Mouse (Mus musculus) forelimb bud, embryonic 11.5 days (tissue): ENCODE measurements around the gene G0s2.

ENCODE experiments used
- DNase-seq: peaks from one replicate; pipeline ENCODE4 v3.0.0-alpha.2; 2012; ENCODE audit warnings: low read depth, low spot score

The G0s2 gene

DNA sequence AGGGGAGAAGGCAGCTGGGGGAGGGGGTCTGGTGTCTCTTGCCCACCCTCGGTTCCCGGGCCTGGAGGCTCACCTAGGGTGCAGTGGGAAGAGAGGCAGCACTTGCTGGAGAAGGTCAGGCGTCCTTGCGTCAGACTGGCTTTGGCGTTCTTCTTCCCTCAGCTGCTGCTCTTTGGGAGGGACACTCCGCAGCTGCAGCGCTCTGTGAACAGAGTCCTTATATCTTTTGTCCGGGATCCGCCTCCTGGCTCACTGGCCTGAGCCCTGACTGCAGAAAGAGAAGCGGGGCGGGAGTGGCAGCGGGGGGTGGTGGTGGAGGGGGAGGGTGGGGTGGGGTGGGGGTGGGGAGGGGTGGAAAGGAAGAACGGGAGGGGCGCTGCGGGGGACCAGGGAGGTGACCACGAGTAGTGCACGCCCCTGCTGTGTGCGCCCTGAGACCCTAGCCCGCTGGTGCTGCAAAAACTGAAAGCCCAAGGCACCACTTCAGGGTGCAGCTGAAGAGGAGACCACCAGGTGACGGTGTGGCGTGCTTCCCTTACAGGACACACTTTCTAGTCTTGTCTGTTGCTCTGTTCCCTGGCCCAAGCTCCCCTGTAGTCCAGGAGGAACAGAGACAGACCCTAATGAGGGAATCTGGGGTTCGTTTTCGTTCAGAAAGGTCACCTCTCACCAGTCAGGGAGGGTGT is at the start of gene G0s2:
Gene G0s2, minus strand, starts transcription at position 302 of the 686 bp plus-strand sequence.
- DNase-seq = peak; percentile 31

DNA sequence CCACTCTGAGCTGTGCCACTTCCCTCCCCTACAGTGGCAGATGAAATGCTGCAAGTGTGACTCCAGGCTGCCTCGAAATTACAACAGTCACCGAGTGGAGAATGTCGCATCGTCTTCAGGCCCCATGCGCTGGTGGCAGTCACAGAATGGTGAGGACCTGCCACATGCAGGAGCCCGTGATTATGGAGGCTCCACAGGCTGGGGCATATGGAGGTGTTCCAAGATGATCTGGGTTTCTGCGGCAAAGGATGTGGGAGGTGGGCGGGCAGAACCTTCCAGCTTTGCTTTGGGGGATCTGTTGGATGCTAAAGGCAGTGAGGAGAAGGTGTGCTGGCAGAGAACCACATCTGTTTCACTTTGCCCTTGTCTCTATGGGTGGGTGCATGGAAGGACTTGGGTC is 47.4 kb upstream of the G0s2 start:
- no peak for DNase-seq

DNA sequence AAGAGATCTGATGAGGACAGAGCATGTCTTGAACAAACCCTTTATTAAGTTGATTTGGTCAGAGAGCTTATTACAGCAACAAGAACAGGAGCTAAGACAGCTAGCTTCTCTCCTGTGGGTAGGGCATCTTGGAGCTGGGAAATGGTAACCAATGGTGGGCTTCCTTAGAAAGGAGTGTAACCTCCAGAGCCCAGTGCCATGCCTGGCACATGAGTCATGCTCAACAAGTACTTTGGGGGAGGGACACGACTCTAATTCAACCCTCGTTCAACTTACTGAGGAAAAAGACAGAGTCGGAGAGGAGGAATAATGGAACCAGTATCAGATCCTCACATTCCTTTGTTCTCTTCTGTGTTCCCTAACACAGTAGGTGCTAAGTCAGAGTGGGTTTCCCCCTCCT is 46.7 kb upstream of the G0s2 start:
- no peak for DNase-seq

DNA sequence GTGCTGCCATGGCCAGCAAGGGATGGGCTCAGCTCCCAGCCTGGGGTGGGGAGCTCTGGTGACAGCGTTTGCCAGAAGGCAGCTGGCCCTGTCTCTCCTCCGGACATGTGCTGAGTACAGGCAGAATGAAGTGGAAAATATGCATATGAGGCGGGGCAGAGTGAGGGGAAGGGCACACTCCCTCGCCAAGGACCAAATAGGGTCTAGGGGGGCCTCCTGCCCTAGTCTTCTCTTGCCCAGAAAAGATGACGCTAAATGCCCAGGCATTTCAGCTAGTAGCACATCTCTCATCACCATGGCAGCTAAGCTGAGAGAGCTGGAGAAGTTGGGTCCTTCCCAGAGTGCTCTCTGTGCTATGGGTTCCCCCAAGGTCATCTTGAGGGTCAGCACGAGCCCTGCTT is 44.1 kb upstream of the G0s2 start:
- no peak for DNase-seq

DNA sequence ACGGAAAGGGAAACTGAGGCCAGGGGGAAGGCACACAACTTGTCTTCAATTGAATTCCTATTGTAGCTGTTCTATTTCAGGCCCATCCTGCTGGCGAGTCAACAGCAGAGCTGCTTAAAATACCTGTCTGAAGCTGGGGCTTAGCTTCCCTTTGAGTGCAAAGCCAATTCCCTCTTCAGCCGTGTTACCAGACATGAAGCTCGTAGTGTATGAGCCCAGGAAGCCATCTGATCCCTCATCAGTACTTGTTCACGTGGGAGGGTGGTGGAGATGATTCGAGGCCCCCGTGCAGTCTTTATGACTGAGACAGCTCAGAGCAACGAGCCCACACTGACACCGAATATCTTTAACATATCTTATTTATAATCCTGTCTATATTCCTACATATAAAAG is 43.3 kb upstream of the G0s2 start:
- DNase-seq = no peak

DNA sequence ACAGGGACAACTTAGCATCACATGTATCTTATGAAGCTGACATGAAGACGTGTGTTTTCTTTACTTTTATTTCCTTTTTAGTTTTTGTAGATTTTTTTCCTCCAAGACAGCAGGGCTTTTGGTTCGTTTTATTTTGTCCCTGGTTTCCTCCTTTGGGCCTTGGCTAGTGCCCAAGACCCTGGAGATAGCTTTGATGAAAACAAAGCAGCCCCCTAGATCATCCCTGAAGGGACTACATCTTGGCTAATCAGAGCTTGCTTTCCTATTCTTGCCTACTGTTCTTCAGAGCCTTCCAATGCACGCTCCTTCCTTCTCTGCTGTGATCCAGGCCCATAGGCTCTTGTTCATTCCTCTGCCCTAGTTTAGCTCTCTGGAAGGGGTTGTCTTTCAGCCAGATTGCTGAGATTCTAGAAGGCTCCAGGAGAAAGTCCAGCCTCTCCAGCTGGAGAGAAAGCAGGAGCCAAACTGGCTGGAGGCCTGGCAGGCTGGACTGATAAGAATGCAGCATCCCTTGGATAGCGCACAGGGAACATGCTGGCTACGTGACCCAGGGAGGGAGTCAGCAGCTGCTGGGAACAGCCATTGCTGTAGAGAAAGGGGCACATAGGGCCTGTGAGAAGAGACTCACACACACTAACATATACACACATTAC is 42.8 kb upstream of the G0s2 start:
- no peak for DNase-seq

DNA sequence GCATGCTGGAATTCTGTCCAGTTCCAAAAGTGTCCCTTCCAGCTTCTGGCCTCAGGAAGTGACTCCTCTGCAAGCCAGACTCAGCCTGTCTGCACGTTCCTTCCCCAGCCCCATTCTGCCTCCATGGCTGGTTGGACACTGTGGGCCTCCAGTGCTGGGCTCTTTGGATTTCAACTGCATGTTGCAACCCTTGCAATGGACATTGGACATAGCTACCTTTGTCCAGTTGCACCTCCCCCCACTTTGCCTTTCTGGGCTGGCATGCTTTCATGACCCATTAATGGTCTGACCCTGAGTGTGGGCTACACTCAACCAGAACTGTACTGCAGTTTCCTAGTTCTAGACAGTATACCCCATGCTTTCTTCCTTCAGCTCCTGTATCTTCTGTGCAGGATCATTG is 38.6 kb upstream of the G0s2 start:
- no peak for DNase-seq

DNA sequence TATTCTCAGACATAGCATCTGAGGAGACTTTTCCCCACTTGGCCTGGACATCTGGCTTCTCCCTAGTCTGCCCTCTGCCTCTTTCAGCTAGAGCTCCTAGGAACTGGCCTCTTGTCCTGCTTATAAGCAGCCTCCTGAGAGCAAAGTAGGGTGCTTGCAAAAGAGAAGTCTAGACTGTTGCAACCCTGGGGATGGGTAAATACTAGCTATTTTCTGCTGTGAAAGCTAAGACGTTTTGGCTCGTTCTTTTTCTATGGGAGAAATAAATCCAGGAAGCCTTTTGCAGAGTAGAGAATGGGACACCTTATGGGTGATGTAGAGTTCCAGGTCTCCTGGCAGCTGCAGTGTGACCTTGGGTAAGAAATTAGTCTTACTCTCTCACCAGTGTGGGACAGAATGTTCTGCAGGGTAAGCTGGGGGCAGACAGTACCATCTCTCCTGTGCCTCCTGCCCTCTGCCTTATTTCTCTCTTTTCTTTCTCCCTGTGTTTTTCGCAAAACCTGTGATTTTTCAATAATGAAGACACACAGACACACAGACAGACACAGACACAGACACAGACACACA is 37.6 kb upstream of the G0s2 start:
- no peak for DNase-seq

DNA sequence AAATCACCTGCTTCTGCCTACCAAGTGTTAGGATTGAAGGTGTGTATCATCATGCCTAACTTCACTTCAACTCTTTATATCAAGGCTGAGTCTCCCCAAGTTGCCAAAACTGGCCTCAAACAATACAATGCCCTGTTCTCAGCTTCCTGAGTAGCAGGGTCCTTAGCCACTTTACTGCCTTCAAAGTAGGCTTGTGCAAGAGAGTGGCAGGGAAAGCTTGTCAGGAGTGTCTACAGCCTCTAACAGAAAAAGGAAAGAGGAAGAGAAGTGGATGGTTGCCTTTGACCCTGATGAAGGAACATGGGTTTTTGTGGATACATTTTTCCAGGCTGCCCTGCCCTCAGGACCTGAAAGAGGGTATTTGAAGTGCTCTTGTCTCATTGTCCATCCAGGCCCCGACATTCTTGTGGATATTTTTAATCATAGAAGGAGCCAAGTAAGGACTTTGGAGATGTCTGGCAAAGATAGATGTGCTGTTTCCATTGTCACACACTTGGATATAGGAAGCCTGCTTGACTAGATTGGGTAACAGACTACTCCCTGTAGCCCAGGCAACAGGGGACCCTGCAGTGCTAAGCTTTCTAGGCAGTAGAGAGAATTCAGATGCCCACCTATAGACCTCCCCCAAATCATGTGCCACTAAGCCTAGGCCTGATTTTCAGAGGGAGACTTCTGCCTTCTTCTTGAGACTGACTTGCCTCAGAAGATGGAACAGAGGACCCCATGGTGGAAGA is 36.9 kb upstream of the G0s2 start:
- DNase-seq = no peak

DNA sequence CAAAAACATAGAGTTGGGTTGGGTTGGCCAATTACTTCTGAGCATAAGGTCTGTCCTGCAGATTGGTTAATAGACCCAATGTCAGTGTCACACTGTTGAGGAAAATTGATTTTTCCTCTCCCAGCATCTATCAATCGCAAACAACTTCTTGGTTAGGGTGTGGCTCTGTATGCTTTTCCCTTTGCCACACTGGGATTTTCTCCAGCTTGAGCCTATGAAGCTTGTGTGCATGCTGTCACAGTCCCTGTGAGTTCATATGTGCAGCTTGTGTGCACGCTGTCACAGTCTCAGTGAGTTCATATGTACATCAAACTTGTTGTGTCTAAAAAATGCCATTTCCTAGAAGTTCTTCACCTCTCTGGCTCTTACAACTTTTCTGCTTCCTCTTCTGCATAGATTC is 33.8 kb upstream of the G0s2 start:
- no peak for DNase-seq

DNA sequence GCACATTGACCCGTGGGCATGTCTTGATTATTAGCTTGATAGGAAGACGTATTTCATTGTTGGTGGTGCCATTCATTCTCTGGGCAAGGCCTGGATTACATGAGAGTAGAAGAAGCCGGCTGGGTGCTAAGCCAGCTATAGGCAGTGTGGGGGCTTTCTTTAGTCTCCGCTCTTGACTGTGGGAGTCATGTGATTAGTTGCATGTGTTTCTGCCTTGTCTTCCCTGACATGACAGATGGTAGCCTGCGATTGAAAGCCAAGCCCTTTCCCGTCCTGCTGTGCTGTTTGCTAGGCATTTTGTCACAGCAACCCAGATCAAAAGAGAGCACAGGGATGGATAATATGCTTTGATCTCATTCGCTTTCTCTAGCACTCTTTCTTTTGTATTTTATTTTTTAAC is 32.4 kb upstream of the G0s2 start:
- no peak for DNase-seq

DNA sequence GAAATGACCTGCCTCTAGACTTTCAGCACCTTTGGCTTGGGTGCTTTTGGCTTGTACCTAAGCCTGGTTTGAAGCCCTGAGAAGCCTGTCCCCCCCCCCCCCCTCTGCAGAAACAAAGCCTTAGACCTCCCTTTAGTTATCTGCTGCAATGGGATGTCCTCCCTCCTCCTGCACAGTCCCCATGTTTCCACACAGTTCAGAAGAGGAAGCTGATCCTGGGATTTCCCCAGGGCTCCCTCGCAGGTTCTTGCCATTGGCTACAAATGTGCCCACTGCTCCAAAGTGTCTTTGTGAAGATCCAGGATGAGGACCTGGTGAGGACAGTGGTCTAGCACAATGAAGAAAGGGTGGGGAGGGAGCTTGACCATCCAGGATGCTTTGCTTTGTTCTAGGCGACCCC is 30.1 kb upstream of the G0s2 start:
- no peak for DNase-seq

DNA sequence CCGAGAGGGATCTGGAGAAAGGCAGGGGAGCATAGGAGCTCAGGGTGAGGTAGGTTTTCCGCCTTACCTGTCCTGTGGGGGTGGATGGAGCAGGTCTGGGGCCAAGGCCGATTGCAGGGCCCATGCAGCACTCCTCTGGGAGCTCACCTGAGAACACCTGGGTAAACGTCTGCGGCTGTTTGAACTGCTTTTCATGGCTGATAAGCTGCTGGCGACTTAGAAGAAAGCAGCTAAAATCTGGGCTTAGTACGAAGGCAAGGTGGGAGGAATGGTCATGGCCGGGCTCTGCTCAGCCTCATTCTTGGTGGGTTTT is 29.0 kb upstream of the G0s2 start:
- DNase-seq = no peak

DNA sequence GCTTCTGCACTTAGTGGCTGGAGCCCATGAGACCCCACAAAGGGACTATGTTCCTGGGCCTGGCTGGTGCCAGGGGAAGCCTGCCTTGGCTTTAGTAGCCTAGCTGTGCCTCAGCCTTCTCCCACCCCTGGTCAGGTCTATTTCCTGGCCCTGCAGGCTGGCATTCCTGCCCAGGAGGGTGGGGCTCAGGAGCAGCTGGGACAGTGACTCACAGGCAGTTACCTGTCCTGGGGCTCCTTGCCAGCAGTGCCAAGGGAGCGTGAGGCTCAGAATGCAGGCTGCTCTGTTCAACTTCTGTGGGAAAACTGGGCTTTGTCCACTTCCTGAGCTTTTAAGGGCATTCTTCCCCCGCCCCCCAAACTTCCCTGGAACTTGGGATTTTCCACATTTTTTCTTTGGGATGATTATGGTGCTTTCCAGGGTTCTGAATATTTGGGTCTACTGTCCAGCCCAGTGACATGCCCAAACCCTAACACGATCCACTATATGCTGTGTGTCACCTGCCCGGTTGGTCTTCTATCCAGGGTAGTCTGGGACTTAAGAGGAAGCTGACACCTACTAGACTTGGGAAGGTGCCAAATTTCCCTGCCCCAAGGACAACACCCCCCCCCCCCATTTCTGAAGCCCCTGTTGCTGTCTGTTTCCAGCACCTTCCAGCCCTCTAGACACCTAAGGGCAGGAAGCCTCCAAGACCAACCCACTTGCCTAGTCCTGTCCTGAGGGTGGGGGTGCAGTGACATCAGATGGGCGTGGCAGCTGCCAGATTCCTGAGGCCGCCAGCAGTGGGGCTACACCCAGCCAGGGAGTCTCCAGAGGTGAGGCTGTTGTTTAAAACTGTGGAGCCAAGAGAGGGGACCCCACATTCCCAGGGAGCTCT is 28.4 kb upstream of the G0s2 start:
- no peak for DNase-seq

DNA sequence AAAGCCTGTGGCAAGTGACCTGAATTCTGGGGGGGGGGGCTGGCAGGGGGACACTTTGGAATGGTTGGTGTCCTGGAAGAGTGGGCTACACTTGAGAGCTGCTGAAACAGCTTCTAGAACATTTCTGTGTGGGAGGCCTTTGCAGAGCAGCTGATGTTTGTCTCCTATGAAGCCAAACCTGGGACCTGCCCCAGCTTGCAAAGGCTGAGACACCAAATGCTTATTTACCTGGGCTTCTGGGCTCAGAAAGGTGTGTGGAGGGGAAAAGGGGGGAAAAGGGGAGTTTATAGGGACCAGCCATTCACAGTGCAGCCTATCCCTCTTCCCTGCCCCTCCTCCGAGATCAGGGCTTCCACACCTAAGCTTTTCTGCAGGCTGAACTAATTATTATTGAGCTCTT is 27.0 kb upstream of the G0s2 start:
- DNase-seq = no peak

DNA sequence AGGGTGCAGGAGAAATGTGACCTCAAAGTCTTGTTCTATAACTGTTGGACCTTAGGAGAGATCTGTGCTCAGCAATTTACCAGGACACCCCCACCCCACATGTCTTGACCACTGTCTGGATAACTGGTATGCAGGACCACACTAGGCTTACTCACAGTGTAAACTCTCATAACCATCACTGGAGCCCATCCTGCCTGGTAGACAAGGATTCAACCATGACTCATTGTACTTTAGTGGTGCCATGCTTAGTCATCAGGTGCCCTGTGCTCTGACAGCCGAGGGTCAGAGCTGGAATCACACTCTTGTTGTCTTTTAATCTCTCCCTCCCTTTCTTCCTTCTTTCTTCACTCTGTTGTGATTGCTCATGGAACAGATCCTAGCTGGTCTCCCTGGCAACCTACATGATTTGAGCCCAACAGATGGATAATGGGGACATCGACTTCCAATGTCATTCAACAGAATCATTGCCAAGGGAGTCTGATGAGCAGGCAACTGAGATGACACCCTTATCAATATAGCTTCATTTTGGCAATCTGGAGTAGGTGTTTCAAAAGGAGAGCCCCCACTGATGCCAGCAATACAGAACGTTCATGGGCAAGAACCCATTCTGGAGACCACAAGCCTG is 25.2 kb upstream of the G0s2 start:
- no peak for DNase-seq

DNA sequence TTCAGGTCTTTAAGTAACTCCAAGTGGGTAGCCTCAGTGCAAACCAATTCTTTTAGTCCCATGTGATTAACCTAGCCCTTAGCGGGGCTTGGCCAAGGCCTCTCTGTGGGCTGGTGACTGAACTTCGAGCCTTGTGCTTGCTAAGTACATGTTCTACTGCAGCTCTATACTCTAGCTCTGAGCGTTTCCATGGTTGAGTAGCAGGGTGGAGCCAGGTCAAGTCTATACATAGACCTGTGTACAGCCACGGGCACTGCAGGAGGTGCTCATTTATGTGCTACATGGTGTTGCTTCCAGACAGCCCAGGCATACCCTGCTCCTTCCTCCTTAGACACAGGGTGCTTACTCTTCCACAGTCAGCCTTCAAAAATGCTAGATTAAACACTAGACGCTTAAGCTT is 22.9 kb upstream of the G0s2 start:
- no peak for DNase-seq

DNA sequence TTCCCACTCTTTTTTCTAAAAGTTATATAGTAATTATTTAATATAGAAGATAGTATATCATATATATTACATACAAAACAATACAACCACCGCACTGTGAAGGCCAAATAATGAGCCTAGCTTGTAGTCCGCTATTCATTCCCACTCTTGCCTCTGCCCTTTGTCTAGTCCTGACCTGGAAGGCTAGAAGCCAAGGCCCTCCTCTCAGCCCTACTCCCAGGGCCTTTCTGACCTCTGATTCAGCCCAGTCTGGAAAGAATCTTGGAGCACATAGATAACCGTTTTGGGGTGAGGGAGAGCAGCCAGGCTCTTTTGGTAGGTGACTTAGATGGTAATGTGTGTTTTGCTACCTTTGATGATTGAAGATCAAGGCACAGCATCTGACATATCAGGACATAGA is 20.9 kb upstream of the G0s2 start:
- no peak for DNase-seq

DNA sequence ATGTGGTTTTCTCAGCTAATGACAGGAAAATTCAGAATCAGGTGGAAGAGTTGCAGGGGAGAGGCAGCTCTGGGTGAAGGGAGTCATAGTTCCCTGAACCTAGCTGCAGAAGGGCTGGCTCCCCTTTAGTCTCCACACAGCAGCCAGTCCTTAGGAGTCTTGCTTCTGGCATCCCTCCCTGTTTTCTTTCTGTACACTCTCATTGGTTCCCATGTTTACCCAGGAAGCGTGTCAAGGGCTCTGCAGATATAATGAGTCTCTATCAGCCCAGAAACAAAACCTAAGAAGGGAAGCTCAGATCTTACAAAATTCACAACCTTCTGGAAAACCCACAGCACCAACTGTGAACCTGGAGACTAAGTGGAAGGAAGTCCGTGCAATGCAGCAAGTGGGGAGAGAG is 20.0 kb upstream of the G0s2 start:
- DNase-seq = no peak

DNA sequence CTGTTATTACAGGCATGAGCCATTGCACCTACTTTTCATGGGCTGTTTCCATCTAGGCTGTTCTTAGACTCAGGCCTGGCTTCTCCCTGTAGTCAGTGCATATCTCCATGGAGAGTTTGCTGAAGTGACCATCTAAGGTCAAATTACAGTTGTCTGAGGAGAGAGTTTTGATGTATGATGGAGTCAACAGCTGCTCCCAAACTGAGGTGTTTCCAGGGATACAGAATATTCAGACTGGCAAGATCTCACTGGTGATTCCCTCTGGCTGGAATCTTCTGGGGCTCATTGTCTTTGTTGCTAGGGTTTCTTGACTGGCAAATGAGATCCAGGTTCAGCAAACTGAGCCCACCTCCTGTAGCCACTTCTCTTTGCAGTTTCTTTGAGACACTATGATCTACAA is 17.7 kb upstream of the G0s2 start:
- DNase-seq = no peak

DNA sequence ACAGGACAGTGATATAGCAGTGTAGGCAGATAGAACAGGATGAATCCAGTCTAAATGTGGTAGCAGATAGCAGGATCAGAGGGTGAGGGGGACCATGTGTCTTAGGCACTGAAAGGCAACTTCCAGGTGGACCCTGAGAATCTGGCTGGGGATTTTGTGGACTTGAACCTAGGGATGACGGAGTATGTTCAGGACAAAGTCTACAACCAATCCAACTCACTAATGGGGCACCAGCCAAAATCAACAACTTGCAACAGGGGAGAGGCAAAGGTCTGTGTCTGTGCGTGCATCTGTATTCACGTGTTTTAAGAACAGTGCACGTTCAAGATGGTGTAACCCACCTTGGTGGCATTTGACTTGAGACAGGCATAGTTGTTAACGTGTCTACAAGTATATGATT is 16.9 kb upstream of the G0s2 start:
- no peak for DNase-seq

DNA sequence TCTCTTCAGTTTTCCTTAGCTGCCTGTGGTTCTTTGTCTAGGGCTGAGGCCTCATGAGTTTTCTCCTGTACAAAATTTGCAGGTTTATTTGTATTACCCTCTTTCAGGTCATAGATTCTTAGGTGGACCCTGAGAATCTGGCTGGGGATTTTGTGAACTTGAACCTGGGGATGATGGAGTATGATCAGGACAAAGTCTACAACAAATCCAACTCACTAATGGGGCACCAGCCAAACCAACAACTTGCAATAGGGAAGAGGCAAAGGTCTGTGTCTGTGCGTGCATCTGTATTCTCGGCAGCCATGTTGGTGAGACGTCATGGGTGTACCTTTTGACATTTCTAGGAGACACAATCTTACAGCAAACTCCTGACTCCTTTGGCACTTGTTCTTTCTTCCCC is 16.1 kb upstream of the G0s2 start:
- no peak for DNase-seq
